Mouse (Mus musculus) adrenal gland, postnatal 4 days (tissue): ENCODE data around the gene Dhrs4. TPM values are rescaled to one million over a fixed set of nuclear protein-coding genes. Genes with fewer than 3 reads are reported as not detected.
A peak's percentile ranks its signal among the peaks of the same experiment; 100 is the strongest.

ENCODE experiments used
- DNase-seq, 2 experiments: peaks; one replicate each; pipeline ENCODE4 v3.0.0; 2021 to 2022; ENCODE audit warnings: low spot score in 2 of 2, mixed read lengths in 2 of 2
- total RNA-seq, 2 experiments: library from RNA; stranded (reverse); gene quantifications; 2 replicates each; pipeline ENCODE4 v1.2.3; 2021

The Dhrs4 gene
- total RNA-seq, 2 experiments from 2014 or later, result 82.9 to 85.8 TPM

GRCm38 (mm10) chr14:55484430-55485085 is 6.0 kb downstream of the Dhrs4 start:
- no peak for DNase-seq

- no peak for DNase-seq
Measured at GRCm38 (mm10) chr14:55486836-55487235, 8.3 kb downstream of the Dhrs4 start.

DNA sequence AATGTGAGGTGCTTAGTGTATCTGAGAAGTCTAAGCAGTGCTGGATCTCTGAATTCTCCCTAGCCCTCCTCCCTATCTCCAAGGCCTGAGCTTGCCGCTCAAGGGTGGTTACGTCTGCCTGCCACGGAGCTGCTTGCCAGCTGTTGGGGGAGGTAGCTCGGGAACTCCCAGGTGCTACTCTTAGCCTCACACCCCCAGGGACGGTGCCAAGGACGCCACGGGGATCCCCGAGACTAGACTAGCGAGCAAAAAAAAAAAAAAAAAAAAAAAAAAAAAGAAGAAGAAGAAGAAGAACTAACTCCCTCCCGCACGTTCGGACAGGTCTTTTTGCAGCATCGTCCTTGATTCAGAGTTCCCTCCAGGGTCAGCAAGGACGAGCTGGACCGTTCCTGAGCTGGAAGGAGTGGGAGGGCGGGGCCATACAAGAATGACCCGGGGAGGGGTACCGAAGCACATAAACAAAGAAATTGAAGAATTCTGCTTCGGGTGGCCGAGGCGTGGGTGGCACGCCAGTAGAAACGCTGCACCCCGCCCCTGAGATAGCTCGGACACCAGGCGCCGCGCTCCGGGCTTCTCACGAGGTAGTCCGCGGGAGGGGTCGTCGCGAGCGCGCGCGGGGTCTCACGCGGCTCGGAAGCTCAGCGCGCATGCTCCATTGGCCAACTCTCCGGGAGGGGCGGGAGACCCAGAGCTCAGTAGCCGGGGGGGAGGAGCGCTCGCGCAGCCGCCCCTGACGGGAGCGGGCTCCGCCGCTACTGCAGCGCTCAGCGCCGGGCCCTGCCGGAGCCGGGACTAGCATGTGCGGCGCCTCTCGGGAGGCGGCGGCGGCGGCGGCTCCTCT is 12.0 kb downstream of the Dhrs4 start, which contains the start of gene Carmil3:
Carmil3 (plus strand) TSS at position 291 of the 841 bp plus-strand sequence.
- DNase-seq, result peak; percentile 25 to 37

DNA sequence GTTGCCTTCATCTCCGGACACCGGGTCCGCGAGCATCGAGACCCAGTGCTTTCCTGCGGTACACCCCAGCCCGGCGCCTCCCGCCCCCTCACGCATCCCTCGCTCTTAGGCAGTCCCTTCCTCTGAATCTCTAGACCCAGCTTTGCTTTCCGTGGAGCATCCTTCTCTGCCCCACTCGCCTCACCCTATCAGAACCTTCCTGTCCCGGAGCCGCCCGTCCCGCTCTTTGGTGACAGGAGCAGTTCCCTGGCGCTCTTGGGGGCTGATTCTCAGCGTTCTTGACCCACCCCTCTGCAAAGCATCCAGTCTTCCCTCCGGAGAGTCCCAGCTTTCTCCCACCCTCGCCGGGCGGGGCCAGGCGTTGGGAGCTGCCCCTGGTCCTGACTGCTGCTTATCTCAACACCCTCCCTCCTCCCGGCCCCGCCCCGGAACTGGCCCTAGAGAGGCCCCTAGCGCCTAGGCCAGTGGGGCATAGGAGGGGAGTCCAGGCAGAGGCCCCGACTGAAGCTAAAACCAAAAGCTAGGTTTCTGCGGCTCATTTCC is 12.8 kb downstream of the Dhrs4 start:
- peak; percentile 28 to 46 for DNase-seq

DNA sequence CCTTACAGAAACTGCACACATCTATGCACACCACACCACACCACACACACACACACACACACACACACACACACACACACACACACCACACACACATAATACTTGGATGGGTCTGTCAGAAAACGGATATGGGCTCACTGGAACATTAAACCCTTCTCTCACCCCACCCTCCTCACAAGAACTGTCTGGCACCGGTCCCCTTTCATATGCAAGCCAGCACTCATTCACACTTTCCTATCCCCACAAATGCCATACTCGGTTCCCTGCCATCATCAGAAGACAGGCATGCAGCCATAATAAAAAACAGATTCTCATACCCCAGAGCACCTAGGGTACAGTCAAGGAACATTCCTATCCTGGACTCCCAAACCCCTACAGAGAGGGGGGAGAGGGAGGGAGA is 13.5 kb downstream of the Dhrs4 start:
- DNase-seq, result no peak

GRCm38 (mm10) chr14:55495509-55496240 is 17.1 kb downstream of the Dhrs4 start:
- DNase-seq, result no peak

DNA sequence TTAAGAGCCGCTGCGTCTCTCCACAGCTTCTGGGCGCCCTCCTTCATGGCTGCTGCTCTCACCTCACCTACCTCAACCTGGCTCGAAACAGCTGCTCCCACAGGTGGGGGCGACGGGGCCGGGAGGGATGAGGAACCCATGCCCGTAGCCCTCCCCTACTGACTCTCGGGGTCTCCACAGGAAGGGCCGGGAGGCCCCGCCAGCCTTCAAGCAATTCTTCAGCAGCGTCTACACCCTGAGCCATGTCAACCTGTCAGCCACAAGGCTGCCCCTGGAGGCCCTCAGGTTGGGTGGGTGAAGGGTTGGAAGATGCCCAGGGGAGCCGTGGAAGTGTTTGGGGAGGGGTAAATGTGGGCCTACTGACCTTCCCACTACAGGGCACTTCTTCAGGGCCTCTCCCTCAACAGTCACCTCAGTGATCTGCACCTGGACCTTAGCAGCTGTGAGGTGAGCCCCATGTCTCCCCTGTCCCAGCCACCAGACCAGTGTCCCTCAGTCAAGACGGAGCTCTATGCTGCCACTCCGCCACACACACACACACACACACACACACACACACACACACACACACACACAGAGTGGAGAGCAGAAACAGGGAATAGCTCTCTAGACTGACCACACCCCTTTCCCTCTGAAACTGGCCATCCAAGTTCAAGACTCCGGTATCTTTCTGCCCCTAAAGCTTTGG is 18.3 kb downstream of the Dhrs4 start:
- no peak for DNase-seq

GRCm38 (mm10) chr14:55497449-55497821 is 18.9 kb downstream of the Dhrs4 start:
- peak; percentile 65 to 82 for DNase-seq

GRCm38 (mm10) chr14:55505612-55506011 is 27.1 kb downstream of the Dhrs4 start:
- DNase-seq, result no peak

GRCm38 (mm10) chr14:55507801-55508200 is 29.2 kb downstream of the Dhrs4 start:
- no peak for DNase-seq

GRCm38 (mm10) chr14:55509540-55509939 is 31.0 kb downstream of the Dhrs4 start:
- no peak for DNase-seq

- DNase-seq, result no peak
Measured at GRCm38 (mm10) chr14:55510125-55510731, 31.7 kb downstream of the Dhrs4 start, which contains the start of gene Cpne6. Gene Cpne6, plus strand, starts transcription at chr14:55510445.

- DNase-seq, result no peak
Measured at GRCm38 (mm10) chr14:55511037-55511436, 32.5 kb downstream of the Dhrs4 start.

DNA sequence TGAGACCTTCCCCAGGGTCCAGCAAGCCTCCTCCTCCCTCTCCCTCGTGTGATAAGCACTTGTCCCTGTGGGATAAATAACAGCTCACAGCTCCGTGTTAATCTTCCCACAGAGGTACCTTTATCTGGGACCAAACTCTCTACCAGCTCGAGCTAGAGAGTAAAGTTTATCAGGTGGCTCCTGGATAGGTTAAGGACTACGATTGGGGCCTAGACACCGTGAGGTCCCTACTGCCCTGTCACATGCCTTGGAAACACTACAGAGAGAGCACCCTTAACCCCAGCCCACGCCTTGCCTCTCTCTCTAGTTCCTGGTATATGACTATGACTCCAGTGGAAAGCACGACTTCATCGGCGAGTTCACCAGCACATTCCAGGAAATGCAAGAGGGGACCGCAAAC is 35.4 kb downstream of the Dhrs4 start:
- no peak for DNase-seq

- DNase-seq, result no peak
Measured at GRCm38 (mm10) chr14:55515846-55516245, 37.3 kb downstream of the Dhrs4 start.

DNA sequence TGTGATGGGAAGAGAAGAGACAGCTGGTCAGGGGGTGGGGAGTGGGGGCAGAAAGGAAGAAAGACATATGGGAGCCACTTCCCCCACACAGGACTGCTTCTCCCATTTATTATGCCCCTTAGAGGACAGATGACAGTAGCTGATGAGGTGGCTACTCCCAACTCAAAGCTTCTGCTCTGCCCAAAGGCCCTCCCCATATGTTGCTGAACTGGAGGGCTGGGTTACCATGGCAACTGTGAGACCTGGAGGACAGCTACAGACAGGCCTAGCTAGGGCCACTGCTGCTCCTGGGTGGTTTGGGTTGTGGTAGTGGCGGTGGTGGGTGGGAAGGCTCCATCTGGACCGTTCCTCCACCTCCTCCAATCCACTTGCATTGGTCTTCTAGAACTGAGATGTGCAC is 40.3 kb downstream of the Dhrs4 start:
- DNase-seq, result no peak

DNA sequence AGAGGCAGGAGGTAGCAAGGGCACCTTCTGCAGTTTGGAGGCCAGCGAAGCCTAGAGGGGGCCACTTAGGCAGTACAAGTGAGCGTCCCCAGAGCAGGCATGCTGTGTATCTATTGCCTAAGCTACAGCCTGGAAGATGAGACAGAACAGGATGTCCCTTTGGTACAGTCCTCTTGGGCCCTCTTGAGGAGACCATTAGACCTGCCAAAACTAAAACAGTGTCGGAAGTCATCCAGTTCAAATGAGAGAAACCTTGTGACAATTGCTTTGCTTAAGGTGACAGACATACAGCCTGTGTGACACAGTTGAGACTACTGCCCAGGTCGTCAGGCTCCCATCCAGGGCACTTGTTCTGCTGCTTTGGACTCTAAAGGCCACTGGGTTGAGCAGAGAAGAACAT is 41.0 kb downstream of the Dhrs4 start:
- DNase-seq, result no peak

- no peak for DNase-seq
Measured at GRCm38 (mm10) chr14:55520451-55521361, 42.1 kb downstream of the Dhrs4 start.

- DNase-seq, result no peak
Measured at GRCm38 (mm10) chr14:55524062-55524461, 45.5 kb downstream of the Dhrs4 start.
